Mouse (Mus musculus): ENCODE data around the gene Cox10.

DNA sequence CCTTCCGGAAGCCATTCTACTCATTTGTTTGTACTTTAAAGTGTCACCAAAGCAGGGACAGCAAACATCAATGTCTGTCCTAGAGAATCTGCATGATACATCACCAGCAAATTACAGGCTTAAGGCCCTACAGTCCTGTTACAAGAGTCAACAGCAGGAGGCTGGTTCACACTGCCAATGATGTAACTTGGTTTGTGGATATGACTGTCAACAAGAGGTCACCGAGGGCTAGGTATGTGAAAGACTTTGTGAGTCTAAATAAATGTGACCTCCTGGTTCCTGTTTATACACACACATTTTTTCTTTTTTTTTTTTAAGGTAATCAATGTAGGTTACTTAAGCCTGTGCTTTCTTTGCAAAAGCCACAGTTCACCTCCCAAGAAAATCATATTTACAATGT lies 102.5 kb downstream of the Cox10 start:
- TF ChIP-seq POLR2A (IDR thresholded peaks at IDR 0.05; ENCODE audit: low read depth, low read length) (no peak), CTCF (IDR thresholded peaks at IDR 0.05; ENCODE audit: borderline replicate concordance, insufficient read depth, low read length) (no peak)
